Mouse (Mus musculus): ENCODE results near the gene Ifitm3. TPM values are rescaled to one million over a fixed set of nuclear protein-coding genes. Genes with fewer than 3 reads are reported as not detected.
"Not testable (repeated sequence)": the region's sequence is repeated elsewhere in the genome, so short reads cannot be mapped to it uniquely, and the experiment has no call there.

Ifitm3 gene
- polyA plus RNA-seq, 1 experiment, result 15.2 TPM

DNA sequence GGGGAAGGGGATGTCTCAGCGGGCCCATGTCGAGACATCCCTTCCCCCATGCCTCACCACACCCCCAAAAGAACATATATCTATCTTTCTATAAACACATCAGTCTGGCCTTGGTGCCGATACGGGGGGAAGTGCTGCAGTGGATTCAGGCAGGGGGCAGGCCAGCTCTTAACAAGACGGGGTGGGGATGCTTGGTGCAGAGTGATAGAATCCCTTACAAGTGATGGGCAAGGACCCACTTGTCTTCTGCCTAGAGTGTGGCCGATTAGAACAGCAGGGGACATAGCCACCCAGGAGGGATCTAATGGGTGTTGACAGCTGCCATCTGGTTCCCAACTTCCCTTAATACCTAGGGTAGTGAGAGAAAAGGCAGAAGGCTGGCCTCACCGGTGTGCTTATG, 39.6 kb downstream of the Ifitm3 start:
- H3K27me3 ChIP-seq (ENCODE audit: control insufficient read depth, insufficient read depth, low read length), result no peaks in the 10 kb centered on the region
- H3K36me3 ChIP-seq (ENCODE audit: control insufficient read depth, insufficient read depth, low read length), result no peaks in the 10 kb centered on the region
- no peak overlapping the region for H3K27ac ChIP-seq (ENCODE audit: control insufficient read depth, insufficient read depth, low read depth, low read length)
- no peaks in the 10 kb centered on the region for H3K4me1 ChIP-seq (ENCODE audit: control insufficient read depth, insufficient read depth, low read length)
- no peak overlapping the region for H3K4me3 ChIP-seq (ENCODE audit: control insufficient read depth, low read depth, low read length)
- TF ChIP-seq POLR2A (IDR thresholded peaks at IDR 0.05; ENCODE audit: control insufficient read depth, low read depth, low read length), result no peak

DNA sequence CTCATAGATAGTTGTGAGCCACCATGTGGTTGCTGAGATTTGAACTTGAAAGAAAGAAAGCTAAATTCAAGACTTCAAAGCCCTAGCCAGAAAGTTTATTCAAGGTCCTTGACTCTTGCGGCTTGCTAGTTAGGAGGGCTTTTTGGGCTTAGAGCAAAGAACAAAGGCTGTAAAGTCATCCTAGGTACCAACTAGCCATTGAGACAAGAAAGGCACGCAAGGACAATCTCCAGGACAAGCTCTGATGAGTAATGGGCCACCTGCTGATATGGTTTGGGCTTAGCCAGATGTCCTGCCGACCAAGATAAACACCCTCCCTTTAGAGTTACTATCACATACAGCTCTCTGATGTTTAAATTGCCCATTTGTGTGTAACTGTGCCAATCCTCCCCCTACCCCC, 41.9 kb downstream of the Ifitm3 start:
- H3K27me3 ChIP-seq (ENCODE audit: control insufficient read depth, insufficient read depth, low read length); H3K36me3 ChIP-seq (ENCODE audit: control insufficient read depth, insufficient read depth, low read length); H3K4me1 ChIP-seq (ENCODE audit: control insufficient read depth, insufficient read depth, low read length); H3K27ac ChIP-seq (ENCODE audit: control insufficient read depth, insufficient read depth, low read depth, low read length); H3K4me3 ChIP-seq (ENCODE audit: control insufficient read depth, low read depth, low read length): not testable (repeated sequence)

DNA sequence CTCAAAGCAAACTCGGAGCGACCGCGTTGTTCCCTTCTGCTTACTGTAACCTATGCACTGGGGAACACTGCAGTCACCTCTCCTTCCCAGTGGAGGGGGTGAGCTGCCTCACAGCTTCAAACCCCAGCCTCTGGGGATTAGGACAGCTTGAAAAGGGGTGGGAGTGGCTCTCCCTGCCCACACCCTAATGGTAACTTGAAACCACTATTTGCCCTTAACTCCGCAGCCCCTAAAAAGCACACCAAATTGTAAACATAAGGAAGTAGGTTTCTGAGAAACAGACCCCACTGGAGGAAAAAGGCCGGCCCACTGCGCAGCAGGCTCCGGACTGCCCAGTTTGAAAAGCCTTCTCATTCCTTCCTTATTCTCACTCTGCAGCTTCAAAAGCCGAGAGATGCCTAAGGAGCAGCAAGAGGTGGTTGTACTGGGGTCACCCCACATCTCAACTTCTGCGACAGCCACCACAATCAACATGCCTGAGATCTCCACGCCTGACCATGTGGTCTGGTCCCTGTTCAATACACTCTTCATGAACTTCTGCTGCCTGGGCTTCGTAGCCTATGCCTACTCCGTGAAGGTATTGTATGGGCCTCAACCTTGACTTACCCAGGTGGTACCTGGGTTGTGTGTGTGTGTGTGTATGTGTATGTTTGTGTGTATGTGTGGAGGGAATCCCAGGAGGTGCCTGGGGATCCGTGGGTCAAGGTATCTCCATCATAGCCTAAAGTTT, 42.5 kb downstream of the Ifitm3 start:
- Histone ChIP-seq H3K4me3 (ENCODE audit: control insufficient read depth, low read depth, low read length) (no peak overlapping the region), H3K36me3 (ENCODE audit: control insufficient read depth, insufficient read depth, low read length) (no peaks in the 10 kb centered on the region), H3K4me1 (ENCODE audit: control insufficient read depth, insufficient read depth, low read length) (no peaks in the 10 kb centered on the region), H3K27ac (ENCODE audit: control insufficient read depth, insufficient read depth, low read depth, low read length) (no peak overlapping the region), H3K27me3 (ENCODE audit: control insufficient read depth, insufficient read depth, low read length) (no peaks in the 10 kb centered on the region)
- TF ChIP-seq CTCF (IDR thresholded peaks at IDR 0.05; ENCODE audit: control insufficient read depth, insufficient read depth, insufficient replicate concordance, low read depth, low read length) (no peak), POLR2A (IDR thresholded peaks at IDR 0.05; ENCODE audit: control insufficient read depth, low read depth, low read length) (no peak)

DNA sequence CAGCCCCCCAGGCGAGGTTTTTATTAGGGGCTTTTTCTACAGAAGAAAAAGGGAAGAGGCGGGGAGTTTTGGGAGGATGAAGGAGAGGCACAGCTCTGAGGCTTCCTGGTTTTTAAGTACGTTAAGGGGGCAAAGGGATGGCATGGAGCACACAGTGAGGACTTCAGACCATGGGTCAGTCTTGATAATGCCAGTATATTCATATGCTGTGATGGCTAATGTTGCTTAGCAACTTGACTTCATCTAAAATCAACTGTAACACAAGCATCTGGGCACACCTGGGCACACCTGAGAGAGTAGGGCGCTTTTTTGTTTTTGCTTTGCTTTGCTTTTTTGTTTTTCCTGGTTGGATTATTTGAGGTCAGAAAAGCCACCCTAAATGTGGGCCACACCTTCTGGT, 43.6 kb downstream of the Ifitm3 start, which contains the start of gene Ifitm1:
Gene Ifitm1 (plus strand): TSS at position 301 of the 400 bp plus-strand sequence.
- no peaks in the 10 kb centered on the region for H3K4me1 ChIP-seq (ENCODE audit: control insufficient read depth, insufficient read depth, low read length)
- no peak for TF ChIP-seq CTCF (IDR thresholded peaks at IDR 0.05; ENCODE audit: control insufficient read depth, insufficient read depth, insufficient replicate concordance, low read depth, low read length)
- no peak for TF ChIP-seq POLR2A (IDR thresholded peaks at IDR 0.05; ENCODE audit: control insufficient read depth, low read depth, low read length)
- no peak within 1 kb of the TSS for H3K4me3 ChIP-seq (ENCODE audit: control insufficient read depth, low read depth, low read length)
- H3K36me3 ChIP-seq (ENCODE audit: control insufficient read depth, insufficient read depth, low read length), result no peaks in the 10 kb centered on the region
- H3K27me3 ChIP-seq (ENCODE audit: control insufficient read depth, insufficient read depth, low read length), result no peaks in the 10 kb centered on the region
- H3K27ac ChIP-seq (ENCODE audit: control insufficient read depth, insufficient read depth, low read depth, low read length), result no peak within 1 kb of the TSS

DNA sequence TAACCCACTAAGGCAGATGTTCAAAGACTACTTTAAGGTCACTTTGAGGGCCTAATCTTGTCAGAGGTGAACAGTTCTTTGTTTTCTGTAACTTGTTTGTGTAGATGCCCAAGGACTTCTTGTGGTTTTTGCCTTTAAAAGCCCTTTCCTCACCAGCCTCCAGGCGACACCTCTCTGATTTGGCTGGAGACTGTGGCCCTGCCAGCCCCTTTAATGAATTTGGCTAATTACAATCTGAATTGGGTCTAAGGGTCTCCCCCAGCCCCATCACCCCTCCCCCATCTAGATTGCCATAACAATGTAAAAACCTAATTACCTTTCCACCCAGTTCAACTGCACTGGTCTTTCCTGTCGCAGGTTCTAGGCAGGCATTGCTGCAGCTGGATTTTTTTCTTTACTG, 47.8 kb downstream of the Ifitm3 start:
- TF ChIP-seq CTCF (IDR thresholded peaks at IDR 0.05; ENCODE audit: control insufficient read depth, insufficient read depth, insufficient replicate concordance, low read depth, low read length) (no peak), POLR2A (IDR thresholded peaks at IDR 0.05; ENCODE audit: control insufficient read depth, low read depth, low read length) (no peak)
- Histone ChIP-seq H3K27me3 (ENCODE audit: control insufficient read depth, insufficient read depth, low read length) (no peaks in the 10 kb centered on the region), H3K36me3 (ENCODE audit: control insufficient read depth, insufficient read depth, low read length) (no peaks in the 10 kb centered on the region), H3K4me3 (ENCODE audit: control insufficient read depth, low read depth, low read length) (no peak overlapping the region), H3K27ac (ENCODE audit: control insufficient read depth, insufficient read depth, low read depth, low read length) (no peak overlapping the region), H3K4me1 (ENCODE audit: control insufficient read depth, insufficient read depth, low read length) (no peaks in the 10 kb centered on the region)

DNA sequence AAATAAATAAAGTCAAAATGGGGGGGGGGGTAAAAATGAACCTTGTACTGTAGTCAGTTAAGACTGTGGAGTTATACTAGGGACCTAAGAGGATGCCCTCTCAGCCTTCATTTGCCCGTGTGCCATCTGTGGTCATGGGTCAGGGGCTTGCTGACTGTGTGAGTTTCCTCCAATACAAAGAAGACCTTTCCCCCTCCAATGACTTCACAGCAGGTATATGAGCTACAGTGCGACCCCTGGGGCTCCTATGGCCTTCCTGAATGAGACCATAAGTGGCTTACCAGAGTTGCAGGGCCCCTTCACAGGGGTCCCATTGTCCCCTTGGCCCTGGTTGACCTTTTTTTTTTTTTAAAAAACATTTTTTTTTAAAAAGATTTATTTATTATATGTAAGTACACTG, 49.2 kb downstream of the Ifitm3 start:
- Histone ChIP-seq H3K4me1 (ENCODE audit: control insufficient read depth, insufficient read depth, low read length) (no peaks in the 10 kb centered on the region), H3K4me3 (ENCODE audit: control insufficient read depth, low read depth, low read length) (no peak overlapping the region), H3K36me3 (ENCODE audit: control insufficient read depth, insufficient read depth, low read length) (no peaks in the 10 kb centered on the region), H3K27me3 (ENCODE audit: control insufficient read depth, insufficient read depth, low read length) (no peaks in the 10 kb centered on the region), H3K27ac (ENCODE audit: control insufficient read depth, insufficient read depth, low read depth, low read length) (no peak overlapping the region)
- TF ChIP-seq POLR2A (IDR thresholded peaks at IDR 0.05; ENCODE audit: control insufficient read depth, low read depth, low read length) (no peak), CTCF (IDR thresholded peaks at IDR 0.05; ENCODE audit: control insufficient read depth, insufficient read depth, insufficient replicate concordance, low read depth, low read length) (no peak)

DNA sequence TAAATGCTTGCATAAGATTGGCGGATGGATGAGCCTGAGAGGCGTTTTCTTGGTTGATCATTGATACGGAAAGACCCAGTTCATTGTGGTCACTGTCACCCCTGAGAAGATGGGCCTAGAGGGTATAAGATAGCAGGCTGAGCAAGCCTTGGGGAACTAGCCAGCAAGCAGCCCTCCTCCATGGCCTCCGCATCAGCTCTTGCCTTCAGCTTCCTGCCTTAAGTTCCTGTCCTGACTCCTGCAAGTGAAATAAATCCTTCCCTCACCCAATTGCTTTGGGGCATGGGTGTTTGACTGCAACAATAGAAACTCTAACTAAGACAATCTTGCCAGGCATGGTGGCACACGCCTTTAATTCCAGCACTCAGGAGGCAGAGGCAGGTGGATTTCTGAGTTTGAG, 50.5 kb downstream of the Ifitm3 start:
- no peaks in the 10 kb centered on the region for H3K27me3 ChIP-seq (ENCODE audit: control insufficient read depth, insufficient read depth, low read length)
- H3K4me3 ChIP-seq (ENCODE audit: control insufficient read depth, low read depth, low read length), result no peak overlapping the region
- no peak for TF ChIP-seq POLR2A (IDR thresholded peaks at IDR 0.05; ENCODE audit: control insufficient read depth, low read depth, low read length)
- TF ChIP-seq CTCF (IDR thresholded peaks at IDR 0.05; ENCODE audit: control insufficient read depth, insufficient read depth, insufficient replicate concordance, low read depth, low read length), result no peak
- no peak overlapping the region for H3K27ac ChIP-seq (ENCODE audit: control insufficient read depth, insufficient read depth, low read depth, low read length)
- no peaks in the 10 kb centered on the region for H3K36me3 ChIP-seq (ENCODE audit: control insufficient read depth, insufficient read depth, low read length)
- H3K4me1 ChIP-seq (ENCODE audit: control insufficient read depth, insufficient read depth, low read length), result no peaks in the 10 kb centered on the region

Other genes with a start within 250 kb of the Ifitm3 start
- 0.33 and 0.84 TPM in 2 replicates for gene Cyp2e1, start 247.0 kb downstream of the Ifitm3 start, polyA plus RNA-seq (2012; rRNA removed)
- gene Syce1, start 222.9 kb downstream of the Ifitm3 start, polyA plus RNA-seq (2012; rRNA removed), result 249 and 286 TPM in 2 replicates
- 1.6 and 1.7 TPM in 2 replicates for gene Zfp941, start 188.6 kb downstream of the Ifitm3 start, polyA plus RNA-seq (2012; rRNA removed)
- 0.45 TPM in 1 of 2 replicates, not detected in the other for gene Urah, start 175.8 kb downstream of the Ifitm3 start, polyA plus RNA-seq (2012; rRNA removed)
- gene Scgb1c1, start 165.2 kb downstream of the Ifitm3 start, polyA plus RNA-seq (2012; rRNA removed), result not detected in 2 replicates
- 539 and 573 TPM in 2 replicates for gene Odf3, start 163.0 kb downstream of the Ifitm3 start, polyA plus RNA-seq (2012; rRNA removed)
- not detected in 2 replicates for gene Gm45785, start 154.4 kb downstream of the Ifitm3 start, polyA plus RNA-seq (2012; rRNA removed)
- gene Ric8a, start 153.8 kb downstream of the Ifitm3 start, polyA plus RNA-seq (2012; rRNA removed), result 33.7 and 34.5 TPM in 2 replicates
- gene Bet1l, start 153.2 kb downstream of the Ifitm3 start, polyA plus RNA-seq (2012; rRNA removed), result 20.8 and 22.9 TPM in 2 replicates
- gene Psmd13, start 128.8 kb downstream of the Ifitm3 start, polyA plus RNA-seq (2012; rRNA removed), result 74.8 and 77.4 TPM in 2 replicates
- gene Sirt3, start 128.5 kb downstream of the Ifitm3 start, polyA plus RNA-seq (2012; rRNA removed), result 78.9 and 86.0 TPM in 2 replicates
- gene Cox8b, start 110.3 kb downstream of the Ifitm3 start, polyA plus RNA-seq (2012; rRNA removed), result not detected in 2 replicates
- gene Nlrp6, start 89.9 kb downstream of the Ifitm3 start, polyA plus RNA-seq (2012; rRNA removed), result 0.08 and 0.23 TPM in 2 replicates
- gene Pgghg, start 69.4 kb downstream of the Ifitm3 start, polyA plus RNA-seq (2012; rRNA removed), result 2.0 and 2.4 TPM in 2 replicates
- gene Ifitm5, start 60.5 kb downstream of the Ifitm3 start, polyA plus RNA-seq (2012; rRNA removed), result 0.15 TPM in 1 of 2 replicates, not detected in the other
- not detected in 2 replicates for gene Gm45717, start 54.8 kb downstream of the Ifitm3 start, polyA plus RNA-seq (2012; rRNA removed)
- gene Ifitm2, start 54.8 kb downstream of the Ifitm3 start, polyA plus RNA-seq (2012; rRNA removed), result 39.0 and 51.4 TPM in 2 replicates
- gene Ifitm1, start 43.5 kb downstream of the Ifitm3 start, polyA plus RNA-seq (2012; rRNA removed), result 3.0 and 6.9 TPM in 2 replicates
- 0.19 and 0.48 TPM in 2 replicates for gene Ifitm6, start 7.2 kb upstream of the Ifitm3 start, polyA plus RNA-seq (2012; rRNA removed)
- gene Gm17387, start 18.4 kb upstream of the Ifitm3 start, polyA plus RNA-seq (2012; rRNA removed), result not detected in 2 replicates
- 18.0 and 23.7 TPM in 2 replicates for gene B4galnt4, start 50.3 kb upstream of the Ifitm3 start, polyA plus RNA-seq (2012; rRNA removed)
- 0.83 and 0.84 TPM in 2 replicates for gene Pkp3, start 67.4 kb upstream of the Ifitm3 start, polyA plus RNA-seq (2012; rRNA removed)
- 3.9 and 5.4 TPM in 2 replicates for gene Sigirr, start 89.8 kb upstream of the Ifitm3 start, polyA plus RNA-seq (2012; rRNA removed)
- 0.30 and 0.32 TPM in 2 replicates for gene Ano9, start 107.0 kb upstream of the Ifitm3 start, polyA plus RNA-seq (2012; rRNA removed)
- 329 and 346 TPM in 2 replicates for gene Ptdss2, start 111.6 kb upstream of the Ifitm3 start, polyA plus RNA-seq (2012; rRNA removed)
- 16.6 and 16.7 TPM in 2 replicates for gene Rnh1, start 162.1 kb upstream of the Ifitm3 start, polyA plus RNA-seq (2012; rRNA removed)
- gene Hras, start 183.2 kb upstream of the Ifitm3 start, polyA plus RNA-seq (2012; rRNA removed), result 41.6 and 46.6 TPM in 2 replicates
- gene Lrrc56, start 183.4 kb upstream of the Ifitm3 start, polyA plus RNA-seq (2012; rRNA removed), result 131 and 140 TPM in 2 replicates
- 216 and 222 TPM in 2 replicates for gene Lmntd2, start 203.3 kb upstream of the Ifitm3 start, polyA plus RNA-seq (2012; rRNA removed)
- gene Rassf7, start 205.1 kb upstream of the Ifitm3 start, polyA plus RNA-seq (2012; rRNA removed), result 33.5 and 41.7 TPM in 2 replicates
- gene Phrf1, start 218.0 kb upstream of the Ifitm3 start, polyA plus RNA-seq (2012; rRNA removed), result 17.6 and 19.0 TPM in 2 replicates